Mouse (Mus musculus) hindbrain, embryonic 16.5 days (tissue): ENCODE measurements around the gene Abcb7. TPM values are rescaled to one million over a fixed set of nuclear protein-coding genes. Genes with fewer than 3 reads are reported as not detected.

ENCODE experiments used
- ATAC-seq: fragments of 200-750 bp; cut with Nextera tagmentation; 2 replicates; pipeline ENCODE4 v1.8.0; 2017; ENCODE audit warnings: moderate TSS enrichment, moderate library complexity
- H3K27ac ChIP-seq: fragments of 300-500 bp; sonication (generic); 2 replicates; pipeline ENCODE4 v1.5.1; 2014; ENCODE audit warnings: low read depth, mild to moderate bottlenecking, control low read depth, low read length, moderate library complexity
- H3K27me3 ChIP-seq: fragments of 300-500 bp; sonication (generic); replicated peaks from 2 replicates; pipeline ENCODE4 v1.6.1; 2014; ENCODE audit warnings: low read length; ENCODE audit not compliant: control insufficient read depth, insufficient read depth
- H3K36me3 ChIP-seq: fragments of 300-500 bp; sonication (generic); 2 replicates; pipeline ENCODE4 v1.6.1; 2014; ENCODE audit warnings: mild to moderate bottlenecking, low read length, moderate library complexity, mixed read lengths; ENCODE audit not compliant: control insufficient read depth, insufficient read depth
- H3K4me1 ChIP-seq: fragments of 300-500 bp; sonication (generic); 2 replicates; pipeline ENCODE4 v1.6.1; 2014; ENCODE audit warnings: low read depth, low read length; ENCODE audit not compliant: control insufficient read depth, insufficient read depth
- H3K4me2 ChIP-seq: fragments of 300-500 bp; sonication (generic); 2 replicates; pipeline ENCODE4 v1.6.1; 2014; ENCODE audit warnings: mild to moderate bottlenecking, low read length, control low read depth, moderate library complexity
- H3K4me3 ChIP-seq: fragments of 300-500 bp; sonication (generic); 2 replicates; pipeline ENCODE4 v1.5.1; 2014; ENCODE audit warnings: mild to moderate bottlenecking, low read length, control low read depth, moderate library complexity
- H3K9ac ChIP-seq: fragments of 300-500 bp; sonication (generic); 2 replicates; pipeline ENCODE4 v1.6.1; 2014; ENCODE audit warnings: low read depth, mild to moderate bottlenecking, control low read depth, low read length, moderate library complexity
- H3K9me3 ChIP-seq: fragments of 300-500 bp; sonication (generic); 2 replicates; pipeline ENCODE4 v1.6.1; 2014; ENCODE audit warnings: mild to moderate bottlenecking, low read length, moderate library complexity; ENCODE audit not compliant: control insufficient read depth
- WGBS: fragments of 180-500 bp; shearing (Covaris S2); extraction: QIAGEN DNeasy Blood & Tissue Kit; methylation state at CpG from one replicate; pipeline ENCODE4 v1.1.7; 2014; 5-methylcytosine and 5-hydroxymethylcytosine counted together
- polyA plus RNA-seq: library from polyadenylated mRNA; unstranded; fragments of >200 nt; fragmentation: Nextera tagmentation; extraction: Ambion mirVana; gene quantifications from 2 replicates; pipeline ENCODE4 v1.2.1, GENCODE M21; 2015

Abcb7 gene
- 5.4 and 6.6 TPM in 2 replicates for polyA plus RNA-seq

- Histone ChIP-seq H3K36me3 (no peaks in the 10 kb centered on the region), H3K27ac (peak within 1 kb of the TSS; percentile 85), H3K9ac (peak within 1 kb of the TSS; percentile 75), H3K4me2 (peak within 1 kb of the TSS; percentile 55), H3K9me3 (no peaks in the 10 kb centered on the region), H3K4me1 (no peaks in the 10 kb centered on the region), H3K4me3 (peak within 1 kb of the TSS; percentile 69), H3K27me3 (peaks cover 4% of the 10 kb centered on the region)
- WGBS: 20% methylated on average over 51 of the region's 58 CpGs
- peak; percentile 99 for ATAC-seq
Observed at GRCm38 (mm10) chrX:104413183-104413983, at the start of gene Abcb7. Abcb7 (minus strand) TSS chrX:104413856.

DNA sequence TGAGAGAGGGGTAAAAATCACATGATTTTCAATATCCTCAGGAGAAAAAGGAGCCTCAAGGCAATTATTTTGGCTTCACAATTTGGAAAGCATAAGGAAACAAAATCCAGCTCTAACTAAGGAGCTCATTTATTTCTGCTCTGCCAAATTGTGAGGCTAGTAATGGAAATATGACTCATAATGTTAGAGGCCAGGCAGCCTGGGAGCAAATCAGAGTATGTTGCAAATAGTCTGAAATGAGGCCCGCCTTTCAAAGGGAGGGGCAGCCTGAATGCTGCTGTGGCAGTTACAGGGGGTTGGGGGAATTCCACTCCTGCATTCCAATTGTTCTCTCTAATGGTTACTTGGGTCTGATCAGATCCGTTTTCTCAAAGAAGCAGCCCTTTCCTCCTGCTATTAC lies 48.1 kb upstream of the Abcb7 start:
- H3K4me2 ChIP-seq: no peak overlapping the region
- H3K4me3 ChIP-seq: no peak overlapping the region
- no peaks in the 10 kb centered on the region for H3K4me1 ChIP-seq
- H3K36me3 ChIP-seq: no peaks in the 10 kb centered on the region
- WGBS: 45% methylated on average over 2 of the region's 2 CpGs
- no peak overlapping the region for H3K9ac ChIP-seq
- no peaks in the 10 kb centered on the region for H3K9me3 ChIP-seq
- H3K27me3 ChIP-seq: no peaks in the 10 kb centered on the region
- ATAC-seq: no peak
- H3K27ac ChIP-seq: no peak overlapping the region

DNA sequence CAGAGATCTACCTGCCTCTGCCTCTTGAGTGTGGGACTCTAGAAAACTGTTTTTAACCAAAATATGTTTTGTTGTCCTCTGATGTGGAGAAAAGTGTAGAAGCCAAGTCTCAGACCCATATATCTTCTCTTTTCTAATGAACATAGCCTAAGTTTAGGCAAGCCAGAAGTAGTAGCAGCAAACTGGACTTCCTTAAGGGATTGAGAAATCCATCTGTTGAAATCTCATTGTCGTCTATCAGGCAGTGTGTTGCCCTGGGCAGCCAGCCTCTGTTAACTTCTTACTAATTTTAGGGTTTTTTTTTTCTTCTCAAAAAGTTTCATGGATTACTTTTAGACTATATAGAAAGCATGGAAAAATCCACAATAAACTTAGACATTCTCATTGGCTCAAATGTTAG lies 38.8 kb upstream of the Abcb7 start:
- Histone ChIP-seq H3K36me3 (no peaks in the 10 kb centered on the region), H3K27ac (no peak overlapping the region), H3K4me2 (no peak overlapping the region), H3K4me3 (no peak overlapping the region), H3K27me3 (no peaks in the 10 kb centered on the region), H3K9ac (no peak overlapping the region), H3K4me1 (no peaks in the 10 kb centered on the region), H3K9me3 (no peaks in the 10 kb centered on the region)
- no peak for ATAC-seq
- WGBS: 97% methylated on average over 1 of the region's 1 CpGs

GRCm38 (mm10) chrX:104433456-104433855 lies 19.8 kb upstream of the Abcb7 start:
- Histone ChIP-seq H3K4me3 (no peak overlapping the region), H3K9me3 (no peaks in the 10 kb centered on the region), H3K9ac (no peak overlapping the region), H3K36me3 (no peaks in the 10 kb centered on the region), H3K27me3 (peaks cover 3% of the 10 kb centered on the region; the same call in 1 of the 2 replicates), H3K4me1 (no peaks in the 10 kb centered on the region), H3K27ac (no peak overlapping the region), H3K4me2 (no peak overlapping the region)
- ATAC-seq: no peak
- 33% methylated on average over 1 of the region's 1 CpGs for WGBS

DNA sequence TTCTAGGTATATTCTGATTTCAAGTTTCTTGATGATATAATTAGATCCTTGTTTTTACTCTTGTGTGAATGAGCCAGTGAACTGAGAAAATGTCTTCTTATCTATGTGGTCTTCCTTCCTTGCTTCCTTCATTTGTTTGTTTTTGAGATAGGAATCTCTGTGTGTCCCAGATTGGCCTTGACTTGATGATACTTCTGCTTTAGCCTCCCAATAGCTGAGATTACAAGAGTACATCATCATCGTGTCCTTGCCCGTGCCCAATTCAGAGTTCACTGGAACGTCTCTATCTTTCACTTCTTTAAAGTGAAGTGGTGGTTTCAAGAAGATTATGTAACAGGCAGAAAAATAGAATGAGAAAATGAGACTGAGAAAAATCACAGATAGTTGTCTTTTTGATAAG lies 14.5 kb upstream of the Abcb7 start:
- H3K27ac ChIP-seq: no peak overlapping the region
- H3K4me2 ChIP-seq: no peak overlapping the region
- no peak for ATAC-seq
- peaks cover 3% of the 10 kb centered on the region; the same call in 1 of the 2 replicates for H3K27me3 ChIP-seq
- H3K9ac ChIP-seq: no peak overlapping the region
- no peaks in the 10 kb centered on the region for H3K36me3 ChIP-seq
- no peaks in the 10 kb centered on the region for H3K4me1 ChIP-seq
- H3K9me3 ChIP-seq: no peaks in the 10 kb centered on the region
- no peak overlapping the region for H3K4me3 ChIP-seq
- 90% methylated on average over 3 of the region's 3 CpGs for WGBS

GRCm38 (mm10) chrX:104413995-104414394 lies 339 bp upstream of the Abcb7 start:
- Histone ChIP-seq H3K4me3 (peak overlapping the region; percentile 69), H3K27ac (0 out of 2 replicates have a peak overlapping the region, but pooled peaks have one; percentile 55), H3K9me3 (no peaks in the 10 kb centered on the region), H3K9ac (peak overlapping the region; percentile 43), H3K4me1 (no peaks in the 10 kb centered on the region), H3K36me3 (no peaks in the 10 kb centered on the region), H3K27me3 (peaks cover 4% of the 10 kb centered on the region), H3K4me2 (peak overlapping the region; percentile 48)
- WGBS: 49% methylated on average over 7 of the region's 7 CpGs
- peak; percentile 71 for ATAC-seq

- Histone ChIP-seq H3K4me3 (no peak overlapping the region), H3K36me3 (no peaks in the 10 kb centered on the region), H3K9ac (no peak overlapping the region), H3K4me2 (no peak overlapping the region), H3K4me1 (no peaks in the 10 kb centered on the region), H3K27ac (no peak overlapping the region), H3K9me3 (no peaks in the 10 kb centered on the region), H3K27me3 (no peaks in the 10 kb centered on the region; the same call in 1 of the 2 replicates)
- ATAC-seq: no peak
Observed at GRCm38 (mm10) chrX:104408137-104408536, 5.5 kb downstream of the Abcb7 start.

DNA sequence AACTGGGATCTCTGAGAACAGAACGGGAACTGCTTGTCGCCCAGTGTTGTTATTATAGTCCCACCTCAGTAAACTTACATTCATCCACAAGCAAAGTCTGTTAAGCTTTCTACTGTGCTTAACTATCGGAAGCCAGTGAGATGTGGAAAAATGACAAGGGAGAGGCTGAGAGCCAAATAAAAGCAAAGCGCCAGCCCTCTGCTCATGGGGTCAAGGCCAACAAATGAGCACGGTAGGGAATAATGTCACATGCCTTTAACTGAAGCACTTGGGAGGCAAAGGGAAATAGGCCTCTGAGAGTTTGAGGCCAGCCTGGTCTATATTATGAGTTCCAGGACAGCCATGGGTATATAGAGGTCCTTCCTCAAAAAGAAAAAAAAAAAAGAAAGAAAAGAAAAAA lies 11.2 kb downstream of the Abcb7 start:
- WGBS: 65% methylated on average over 5 of the region's 5 CpGs
- H3K36me3 ChIP-seq: no peaks in the 10 kb centered on the region
- no peak overlapping the region for H3K9ac ChIP-seq
- H3K4me2 ChIP-seq: no peak overlapping the region
- no peak overlapping the region for H3K4me3 ChIP-seq
- H3K4me1 ChIP-seq: no peaks in the 10 kb centered on the region
- ATAC-seq: no peak
- no peaks in the 10 kb centered on the region; the same call in 1 of the 2 replicates for H3K27me3 ChIP-seq
- H3K27ac ChIP-seq: no peak overlapping the region
- no peaks in the 10 kb centered on the region for H3K9me3 ChIP-seq

DNA sequence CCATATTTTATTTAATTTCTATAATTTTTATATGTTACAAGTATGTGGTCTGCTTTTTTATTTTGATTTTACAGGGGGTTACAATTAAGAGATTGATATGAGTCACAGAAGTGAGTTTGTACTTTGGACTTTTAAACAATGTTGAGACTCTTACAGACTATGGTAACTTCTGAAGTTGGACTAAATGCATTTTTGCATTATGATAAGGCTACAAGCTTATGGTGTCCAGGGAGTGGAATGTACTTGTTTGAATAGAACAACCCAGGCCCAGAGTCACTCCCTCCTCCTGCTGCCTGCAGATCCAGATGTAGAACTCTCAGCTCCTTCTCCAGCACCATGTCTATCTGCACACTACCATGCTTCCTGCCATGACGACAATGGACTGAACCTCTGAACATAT lies 12.5 kb downstream of the Abcb7 start:
- WGBS: 96% methylated on average over 1 of the region's 1 CpGs
- Histone ChIP-seq H3K27me3 (no peaks in the 10 kb centered on the region; the same call in 1 of the 2 replicates), H3K4me3 (no peak overlapping the region), H3K27ac (no peak overlapping the region), H3K36me3 (no peaks in the 10 kb centered on the region), H3K9me3 (no peaks in the 10 kb centered on the region), H3K4me2 (no peak overlapping the region), H3K4me1 (no peaks in the 10 kb centered on the region), H3K9ac (no peak overlapping the region)
- no peak for ATAC-seq
